Mouse (Mus musculus) limb, embryonic 11.5 days (tissue): ENCODE measurements around the gene Impdh1. TPM values are rescaled to one million over a fixed set of nuclear protein-coding genes. Genes with fewer than 3 reads are reported as not detected.
A peak's percentile ranks its signal among the peaks of the same experiment; 100 is the strongest.

ENCODE experiments used
- ATAC-seq: fragments of 200-750 bp; cut with Nextera tagmentation; 2 replicates; pipeline ENCODE4 v1.8.0; 2017; ENCODE audit warnings: low read depth; ENCODE audit not compliant: insufficient number of reproducible peaks, low FRiP score, low TSS enrichment
- DNase-seq: peaks from one replicate; pipeline ENCODE4 v3.0.0-alpha.2; 2015; ENCODE audit warnings: low spot score
- H3K27ac ChIP-seq: fragments of 300-500 bp; sonication (generic); replicated peaks from 2 replicates; pipeline ENCODE4 v1.5.1; 2014; ENCODE audit warnings: low read depth, mild to moderate bottlenecking, low read length
- H3K27me3 ChIP-seq: fragments of 300-500 bp; sonication (generic); 2 replicates; pipeline ENCODE4 v1.6.1; 2014; ENCODE audit warnings: mild to moderate bottlenecking, low read length, mixed read lengths; ENCODE audit not compliant: control insufficient read depth, insufficient read depth
- H3K36me3 ChIP-seq: fragments of 300-500 bp; sonication (generic); 2 replicates; pipeline ENCODE4 v1.6.1; 2014; ENCODE audit warnings: mild to moderate bottlenecking, low read length, moderate library complexity, mixed read lengths; ENCODE audit not compliant: control insufficient read depth, insufficient read depth
- H3K4me1 ChIP-seq: fragments of 300-500 bp; sonication (generic); 2 replicates; pipeline ENCODE4 v1.6.1; 2014; ENCODE audit warnings: low read length, mixed read lengths; ENCODE audit not compliant: control insufficient read depth, insufficient read depth
- H3K4me2 ChIP-seq: fragments of 300-500 bp; sonication (generic); 2 replicates; pipeline ENCODE4 v1.6.1; 2014; ENCODE audit warnings: low read depth, mild to moderate bottlenecking, moderate library complexity; ENCODE audit not compliant: severe bottlenecking
- H3K4me3 ChIP-seq: fragments of 300-500 bp; sonication (generic); 2 replicates; pipeline ENCODE4 v1.5.1; 2014; ENCODE audit warnings: low read depth, low read length
- H3K9ac ChIP-seq: fragments of 300-500 bp; sonication (generic); 2 replicates; pipeline ENCODE4 v1.6.1; 2014; ENCODE audit warnings: mild to moderate bottlenecking, low read length
- H3K9me3 ChIP-seq: fragments of 300-500 bp; sonication (generic); 2 replicates; pipeline ENCODE4 v1.6.1; 2016; ENCODE audit warnings: low read length; ENCODE audit not compliant: control insufficient read depth
- WGBS: fragments of 180-500 bp; shearing (Covaris S2); extraction: QIAGEN DNeasy Blood & Tissue Kit; methylation state at CpG from one replicate; pipeline ENCODE4 v1.1.7; 2014; 5-methylcytosine and 5-hydroxymethylcytosine counted together
- polyA plus RNA-seq: library from polyadenylated mRNA; unstranded; fragments of >200 nt; fragmentation: Nextera tagmentation; extraction: Ambion mirVana; gene quantifications from 2 replicates; pipeline ENCODE4 v1.2.1, GENCODE M21; 2014

Impdh1 gene
- polyA plus RNA-seq, 1 experiment from 2014 or later = 40.8 TPM

DNA sequence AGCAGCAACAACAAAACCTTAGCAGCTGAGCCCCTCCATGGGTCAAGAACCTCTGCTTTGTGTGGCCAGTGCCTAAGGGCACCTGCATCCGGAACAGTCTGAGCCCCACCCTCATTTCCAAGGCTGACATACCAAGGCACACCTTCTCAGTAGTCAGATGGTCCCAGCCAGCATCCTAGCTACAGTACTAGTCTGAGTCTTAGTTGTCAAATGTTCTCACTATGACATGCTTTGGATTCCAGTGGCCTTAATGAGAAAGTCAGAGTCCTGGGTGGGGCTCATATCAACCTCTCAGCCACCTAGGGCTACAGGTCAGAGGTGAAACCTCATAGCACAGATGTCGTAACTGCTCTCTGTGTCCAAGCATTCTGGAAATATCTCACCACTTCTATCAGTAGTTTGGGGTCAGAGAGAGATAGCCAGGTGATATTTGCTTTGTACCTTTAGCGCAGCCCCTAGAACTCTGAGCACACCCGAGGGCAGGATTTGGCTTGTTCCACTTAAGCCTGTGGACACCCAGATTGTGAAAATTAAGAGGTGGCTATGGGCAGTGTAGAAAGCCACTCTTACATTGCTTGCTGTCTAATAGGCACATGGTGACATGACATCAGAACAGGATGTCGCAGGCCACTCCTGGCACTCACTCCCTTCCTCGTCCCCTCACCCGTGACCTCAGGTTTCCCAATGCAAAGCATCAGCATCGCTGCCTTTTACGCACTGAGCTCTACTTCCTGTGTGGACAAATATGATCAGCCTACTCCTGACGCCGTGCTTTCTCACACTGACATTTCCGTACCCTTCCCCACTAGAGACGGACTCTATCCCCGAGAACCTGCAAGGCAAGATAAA lies 29.3 kb upstream of the Impdh1 start:
- 73% methylated on average over 14 of the region's 14 CpGs for WGBS

DNA sequence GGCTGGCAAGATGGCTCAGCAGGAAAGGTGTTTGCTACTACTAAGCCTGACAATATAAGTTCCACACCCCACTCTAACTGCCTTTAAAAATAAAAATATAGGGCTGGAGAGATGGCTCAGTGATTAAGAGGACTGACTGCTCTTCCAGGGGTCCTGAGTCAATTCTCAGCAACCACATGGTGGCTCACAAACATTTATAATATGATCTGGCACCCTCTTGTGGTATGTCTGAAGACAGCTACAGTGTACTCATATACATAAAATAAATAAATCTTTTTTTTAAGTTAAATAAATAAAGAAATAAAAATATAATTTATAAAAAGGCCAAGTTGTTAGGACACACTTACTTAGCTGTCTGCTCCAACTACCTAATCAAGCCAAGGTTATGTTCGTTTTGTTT lies 26.1 kb upstream of the Impdh1 start:
- no peak for DNase-seq
- WGBS = 50% methylated on average over 1 of the region's 1 CpGs

More for the DNA sequence above, 29.3 kb upstream of the Impdh1 start:
- Histone ChIP-seq H3K36me3 (no peaks in the 10 kb centered on the region), H3K4me2 (no peak overlapping the region), H3K9ac (no peak overlapping the region), H3K27ac (no peak overlapping the region), H3K4me3 (no peak overlapping the region), H3K27me3 (no peaks in the 10 kb centered on the region), H3K4me1 (no peaks in the 10 kb centered on the region), H3K9me3 (no peaks in the 10 kb centered on the region)
- ATAC-seq = no peak
- no peak for DNase-seq

DNA sequence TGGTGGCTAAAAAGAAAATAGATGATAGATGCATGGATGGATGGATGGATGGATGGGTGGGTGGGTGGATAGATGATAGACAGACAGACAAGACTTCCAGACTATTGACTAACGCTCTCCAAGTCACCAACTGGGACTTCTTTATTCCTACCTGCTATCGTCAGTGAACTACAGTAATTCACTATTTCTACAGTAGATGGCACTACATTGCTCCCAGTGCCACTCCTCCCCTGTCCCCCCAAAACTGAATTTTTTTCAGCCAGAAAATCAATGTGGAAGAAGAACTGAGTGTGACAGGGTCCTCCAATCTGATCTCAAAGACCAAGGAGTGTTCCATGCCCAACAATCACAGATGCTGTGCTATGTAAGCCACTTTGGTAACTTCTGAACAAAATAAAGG lies 25.5 kb upstream of the Impdh1 start:
- Histone ChIP-seq H3K9me3 (no peaks in the 10 kb centered on the region), H3K4me1 (no peaks in the 10 kb centered on the region), H3K4me2 (no peak overlapping the region), H3K27ac (no peak overlapping the region), H3K27me3 (no peaks in the 10 kb centered on the region), H3K4me3 (no peak overlapping the region), H3K36me3 (no peaks in the 10 kb centered on the region), H3K9ac (no peak overlapping the region)
- DNase-seq (no peak), ATAC-seq (no peak)
- WGBS = 53% methylated on average over 2 of the region's 2 CpGs

More for the DNA sequence above, 26.1 kb upstream of the Impdh1 start:
- no peak overlapping the region for H3K4me2 ChIP-seq
- no peaks in the 10 kb centered on the region for H3K36me3 ChIP-seq
- H3K4me1 ChIP-seq = no peaks in the 10 kb centered on the region
- no peaks in the 10 kb centered on the region for H3K9me3 ChIP-seq
- H3K27ac ChIP-seq = no peak overlapping the region
- H3K27me3 ChIP-seq = no peaks in the 10 kb centered on the region
- no peak overlapping the region for H3K4me3 ChIP-seq
- no peak overlapping the region for H3K9ac ChIP-seq
- no peak for ATAC-seq

DNA sequence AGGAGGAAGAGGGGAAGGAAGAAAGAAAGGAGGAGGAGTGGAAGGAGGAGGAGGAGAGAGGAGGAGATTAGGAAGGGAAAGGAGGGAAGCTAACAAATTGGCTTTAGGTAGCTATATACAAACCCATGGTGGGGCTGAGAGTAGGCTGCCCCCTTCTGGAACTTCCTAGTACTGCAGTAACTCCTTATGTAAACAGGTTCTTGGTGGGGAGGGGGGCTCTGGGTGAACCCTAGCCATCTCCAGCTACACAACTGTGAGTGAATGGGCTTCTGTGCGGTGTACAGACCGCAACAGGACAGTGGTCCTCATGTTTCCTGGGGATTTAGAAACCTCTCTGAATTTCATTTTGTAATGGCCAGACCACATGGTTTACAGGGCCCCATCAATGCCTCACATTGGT lies 24.6 kb upstream of the Impdh1 start:
- no peak for ATAC-seq
- WGBS = 30% methylated on average over 2 of the region's 2 CpGs
- H3K4me1 ChIP-seq = no peaks in the 10 kb centered on the region
- no peaks in the 10 kb centered on the region for H3K9me3 ChIP-seq
- H3K27ac ChIP-seq = no peak overlapping the region
- H3K9ac ChIP-seq = no peak overlapping the region
- no peak overlapping the region for H3K4me3 ChIP-seq
- peak; percentile 73 for DNase-seq
- no peaks in the 10 kb centered on the region for H3K36me3 ChIP-seq
- H3K4me2 ChIP-seq = no peak overlapping the region
- no peaks in the 10 kb centered on the region for H3K27me3 ChIP-seq

DNA sequence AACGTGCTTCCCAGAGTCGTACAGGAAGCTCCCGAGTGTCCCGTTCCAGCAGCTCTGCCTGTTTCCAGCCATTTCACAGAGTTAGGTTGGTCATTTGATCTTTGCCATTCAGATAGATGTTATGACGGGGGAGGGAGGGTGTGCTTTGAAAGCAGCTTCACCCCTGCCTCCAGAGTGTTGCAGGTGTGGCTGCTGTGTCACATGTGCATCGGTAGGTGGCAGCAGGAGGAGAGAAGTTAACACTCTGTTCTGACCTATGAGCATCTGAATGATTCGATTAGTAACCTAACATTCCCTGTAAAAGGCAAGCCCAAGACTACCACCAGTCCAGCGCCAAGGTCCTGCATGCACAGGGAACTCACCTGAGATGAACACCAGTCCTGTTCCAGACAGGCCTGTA lies 18.1 kb upstream of the Impdh1 start:
- Histone ChIP-seq H3K9me3 (no peaks in the 10 kb centered on the region), H3K4me2 (no peak overlapping the region), H3K9ac (no peak overlapping the region), H3K27me3 (no peaks in the 10 kb centered on the region), H3K4me3 (no peak overlapping the region), H3K27ac (no peak overlapping the region), H3K4me1 (no peaks in the 10 kb centered on the region), H3K36me3 (no peaks in the 10 kb centered on the region)
- 47% methylated on average over 8 of the region's 8 CpGs for WGBS
- peak; percentile 40 for DNase-seq
- ATAC-seq = no peak

DNA sequence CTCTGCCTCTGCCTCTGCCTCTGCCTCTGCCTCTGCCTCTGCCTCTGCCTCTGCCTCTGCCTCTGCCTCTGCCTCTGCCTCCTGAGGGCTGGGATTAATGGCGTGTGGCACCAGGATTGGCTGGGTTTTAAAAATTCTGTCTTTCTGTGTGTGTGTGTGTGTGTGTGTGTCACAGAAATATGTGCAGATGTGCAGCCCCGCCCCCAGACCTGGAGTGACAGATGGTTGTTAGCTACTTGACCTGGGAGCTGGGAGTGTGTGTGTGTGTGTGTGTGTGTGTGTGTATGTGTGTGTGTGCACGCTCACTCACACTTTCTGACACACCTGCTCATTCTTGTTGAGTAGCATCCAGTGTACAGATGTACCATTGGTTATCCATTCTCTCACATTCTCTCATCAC lies 17.5 kb upstream of the Impdh1 start:
- DNase-seq (no peak), ATAC-seq (no peak)
- no peak overlapping the region for H3K4me2 ChIP-seq
- no peak overlapping the region for H3K4me3 ChIP-seq
- H3K36me3 ChIP-seq = no peaks in the 10 kb centered on the region
- no peaks in the 10 kb centered on the region for H3K4me1 ChIP-seq
- H3K27ac ChIP-seq = no peak overlapping the region
- no peaks in the 10 kb centered on the region for H3K9me3 ChIP-seq
- no peaks in the 10 kb centered on the region for H3K27me3 ChIP-seq
- 63% methylated on average over 3 of the region's 3 CpGs for WGBS
- H3K9ac ChIP-seq = no peak overlapping the region

DNA sequence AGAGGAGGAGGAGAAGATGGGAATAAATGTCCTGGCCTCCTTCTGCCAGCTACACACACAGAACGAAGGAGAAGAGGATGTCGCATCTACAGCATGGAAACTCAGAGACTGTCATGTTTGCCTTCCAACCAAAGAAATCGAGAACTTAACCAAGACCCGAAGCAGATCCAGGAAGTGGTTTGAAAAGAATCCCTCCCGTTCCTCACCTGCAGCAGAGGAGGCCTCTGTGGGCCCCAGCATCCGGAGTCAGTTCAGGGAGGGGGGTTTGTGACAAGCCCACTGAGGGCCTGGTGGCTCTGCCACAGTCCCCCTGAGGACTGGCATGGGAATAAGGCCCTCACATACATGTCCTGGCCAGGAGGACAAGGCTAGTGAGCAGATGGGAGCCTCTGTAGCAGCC lies 16.2 kb upstream of the Impdh1 start:
- 77% methylated on average over 6 of the region's 6 CpGs for WGBS
- ATAC-seq (no peak), DNase-seq (no peak)
- H3K27ac ChIP-seq = no peak overlapping the region
- H3K4me2 ChIP-seq = no peak overlapping the region
- H3K4me1 ChIP-seq = no peaks in the 10 kb centered on the region
- no peaks in the 10 kb centered on the region for H3K9me3 ChIP-seq
- H3K36me3 ChIP-seq = no peaks in the 10 kb centered on the region
- H3K4me3 ChIP-seq = no peak overlapping the region
- H3K27me3 ChIP-seq = no peaks in the 10 kb centered on the region
- H3K9ac ChIP-seq = no peak overlapping the region

DNA sequence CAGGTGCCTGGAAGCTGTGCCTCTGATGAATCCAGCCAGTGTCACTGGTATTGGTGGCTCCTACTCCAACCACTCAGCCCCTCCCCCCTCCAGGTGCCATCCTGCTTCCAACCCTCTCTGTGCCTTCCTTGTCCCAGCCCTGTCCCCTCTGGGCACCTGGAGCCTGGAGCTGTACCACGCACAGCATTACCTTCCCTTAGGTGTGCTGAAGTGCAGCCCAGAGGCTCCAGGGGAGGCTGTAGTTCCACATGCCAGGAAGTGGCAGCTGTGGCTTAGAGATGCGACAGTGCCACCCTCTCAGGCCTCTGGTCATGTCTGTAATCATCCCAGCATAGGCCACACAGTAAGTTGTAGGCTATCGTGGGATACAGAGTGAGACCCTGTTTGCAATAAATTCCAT lies 15.6 kb upstream of the Impdh1 start:
- Histone ChIP-seq H3K9ac (no peak overlapping the region), H3K4me3 (no peak overlapping the region), H3K9me3 (no peaks in the 10 kb centered on the region), H3K27ac (no peak overlapping the region), H3K4me2 (no peak overlapping the region), H3K36me3 (no peaks in the 10 kb centered on the region), H3K27me3 (no peaks in the 10 kb centered on the region), H3K4me1 (no peaks in the 10 kb centered on the region)
- ATAC-seq (no peak), DNase-seq (no peak)
- 71% methylated on average over 3 of the region's 3 CpGs for WGBS

DNA sequence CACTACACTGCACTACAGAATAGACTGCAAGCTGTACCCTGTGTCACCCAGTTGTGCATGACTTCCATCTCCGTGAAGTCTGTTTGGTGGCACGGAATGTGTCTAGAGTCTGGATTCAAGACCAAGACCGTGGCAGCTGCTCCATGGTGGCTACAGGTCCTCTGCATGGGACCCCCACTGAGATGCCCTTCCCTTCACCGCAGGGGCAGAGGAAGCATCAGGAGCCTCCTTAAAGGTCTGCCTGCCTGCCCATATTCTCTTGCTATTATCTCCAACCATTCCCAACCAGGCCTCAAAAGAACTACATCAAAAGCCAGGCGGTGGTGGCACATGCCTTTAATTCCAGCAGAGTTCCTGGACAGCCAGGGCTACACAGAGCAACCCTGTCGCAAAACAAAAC lies 14.2 kb upstream of the Impdh1 start:
- Histone ChIP-seq H3K27me3 (no peaks in the 10 kb centered on the region), H3K4me3 (no peak overlapping the region), H3K9ac (no peak overlapping the region), H3K9me3 (no peaks in the 10 kb centered on the region), H3K4me2 (no peak overlapping the region), H3K4me1 (no peaks in the 10 kb centered on the region), H3K27ac (no peak overlapping the region), H3K36me3 (no peaks in the 10 kb centered on the region)
- ATAC-seq (no peak), DNase-seq (no peak)
- 64% methylated on average over 6 of the region's 6 CpGs for WGBS
